ENCODE assay signal across 9 mouse cellular contexts in genomic region chr16:28840075-28840974, GRCm38 (mm10).
DNase-seq lines count a peak whose midpoint lies in the region; ATAC-seq lines count a peak whose summit lies in the region.
"Had no signal": no experiment of that assay in that cellular context is flagged by ENCODE, and none has a peak within 500 bp of the region (broad histone marks: within the 10 kb centered on the region; RNA-seq: fewer than 3 reads in every experiment).

No protein-coding gene starts in this region.

- no peaks in the 10 kb centered on the region for H3K36me3 ChIP-seq in heart, embryonic 16.5 days (ENCODE audit: control insufficient read depth, insufficient read depth)

- intact Hi-C loops in heart, postnatal 25 days (cut with DNase I): loop anchor here (1.0 kb wide), 1 partner anchor 89 kb away; the partner anchor contains the start of gene Mb21d2

- 41% methylated on average over 24 of the region's 24 CpGs for WGBS in heart, embryonic 16.5 days

- ATAC-seq in heart, embryonic 16.5 days (replicated peaks; ENCODE audit: extremely low read depth, insufficient read depth, low FRiP score): peak; percentile 39

- no peak overlapping the region for H3K4me3 ChIP-seq in heart, embryonic 16.5 days (ENCODE audit: low read length)

- H3K4me2 ChIP-seq in heart, embryonic 16.5 days (ENCODE audit: low read depth, low read length): peak overlapping the region; percentile 16; the same call in 1 of the 2 replicates

- peaks cover 7% of the 10 kb centered on the region for H3K4me1 ChIP-seq in heart, embryonic 16.5 days (ENCODE audit: control insufficient read depth, insufficient read depth, low read length)

- no peaks in the 10 kb centered on the region for H3K9me3 ChIP-seq in heart, embryonic 16.5 days (replicated peaks; ENCODE audit: control insufficient read depth, low read length)

- peak; percentile 67 to 86 for DNase-seq in heart, adult 18-20 months
- no peak for DNase-seq in heart, postnatal 25 days (ENCODE audit: low spot score)
- DNase-seq in ZHBTc4 (ENCODE audit: low read depth, low spot score): peak; percentile 79
- DNase-seq in embryo, embryonic 10 days (ENCODE audit: low spot score): peak; percentile 87
- peak; percentile 51 to 72 for DNase-seq in kidney, postnatal 25 days
- DNase-seq in lung, postnatal 25 days (ENCODE audit: low spot score): peak; percentile 65
- peak; percentile 43 for DNase-seq in skeletal muscle tissue, adult 2 months (ENCODE audit: low read depth, low spot score)

- no peak overlapping the region for H3K27ac ChIP-seq in heart, embryonic 16.5 days (ENCODE audit: low read length)
- H3K27ac ChIP-seq: macrophage had no signal

- H3K9ac ChIP-seq in heart, embryonic 16.5 days (ENCODE audit: low read length): no peak overlapping the region

- H3K27me3 ChIP-seq in heart, embryonic 16.5 days (ENCODE audit: control insufficient read depth, insufficient read depth, low read length): no peaks in the 10 kb centered on the region
